Mouse (Mus musculus) heart, postnatal 14 days (tissue): ENCODE data around the gene Prpsap2. TPM values are rescaled to one million over a fixed set of nuclear protein-coding genes. Genes with fewer than 3 reads are reported as not detected.
"Not testable (repeated sequence)": the region's sequence is repeated elsewhere in the genome, so short reads cannot be mapped to it uniquely, and the experiment has no call there.

Experiments used
- DNase-seq, 2 experiments: peaks; one replicate each; pipeline ENCODE4 v3.0.0; 2021 to 2022
- intact Hi-C: fragments of 180-260 bp; cut with DNase I; formaldehyde crosslinking; loops from one replicate; pipeline ENCODE4 v1.15.1; 2025
- long read RNA-seq, 2 experiments: library from polyadenylated mRNA; stranded (forward); transcript quantifications; one replicate each; pipeline ENCODE4 v2.0.0; 2021
- total RNA-seq, 2 experiments: library from RNA; stranded (reverse); gene quantifications; 2 replicates each; pipeline ENCODE4 v1.2.3; 2021

The Prpsap2 gene
- total RNA-seq, result 1 to 10 TPM; 6.4 to 7.0 TPM
- long read RNA-seq, experiment 1, partial matches to known transcripts, result 0 of 5 reads
- long read RNA-seq, experiment 1, other reads (novel, unspliced or antisense), result 1 of 5 reads
- long read RNA-seq, experiment 2, result 0 reads

GRCm38 (mm10) chr11:61761584-61762407 lies at the start of gene Prpsap2:
TSS of gene Prpsap2 (minus strand) at chr11:61762088.
- intact Hi-C loops, result no loop called here
- DNase-seq, result peak; percentile 97 to 100

- DNase-seq, result no peak
- intact Hi-C loops, result no loop called here
These were observed 47.9 kb upstream of the Prpsap2 start for GRCm38 (mm10) chr11:61809793-61810192.

- intact Hi-C loops, result no loop called here
- no peak for DNase-seq
These were observed 46.7 kb upstream of the Prpsap2 start for GRCm38 (mm10) chr11:61808551-61809117.

- DNase-seq, result no peak
These were observed 31.6 kb upstream of the Prpsap2 start for GRCm38 (mm10) chr11:61793441-61793840.

GRCm38 (mm10) chr11:61788550-61788949 lies 26.7 kb upstream of the Prpsap2 start:
- intact Hi-C loops, result no loop called here
- DNase-seq, result no peak

More at GRCm38 (mm10) chr11:61793441-61793840, 31.6 kb upstream of the Prpsap2 start:
- intact Hi-C loops, result no loop called here

GRCm38 (mm10) chr11:61782526-61782925 lies 20.6 kb upstream of the Prpsap2 start:
- DNase-seq, intact Hi-C loops: not testable (repeated sequence)

GRCm38 (mm10) chr11:61774551-61775149 lies 12.8 kb upstream of the Prpsap2 start:
- intact Hi-C loops, result no loop called here
- no peak for DNase-seq

- no peak for DNase-seq
- intact Hi-C loops, result no loop called here
These were observed 1.4 kb downstream of the Prpsap2 start for GRCm38 (mm10) chr11:61760518-61760917.

- intact Hi-C loops, result no loop called here
- no peak for DNase-seq
These were observed 4.7 kb downstream of the Prpsap2 start for GRCm38 (mm10) chr11:61757151-61757550.

- no peak for DNase-seq
- intact Hi-C loops, result no loop called here
These were observed 10.3 kb downstream of the Prpsap2 start for GRCm38 (mm10) chr11:61751612-61752011.

GRCm38 (mm10) chr11:61747161-61747560 lies 14.7 kb downstream of the Prpsap2 start:
- intact Hi-C loops, result no loop called here
- no peak for DNase-seq

- DNase-seq, result no peak
- intact Hi-C loops, result no loop called here
These were observed 16.1 kb downstream of the Prpsap2 start for GRCm38 (mm10) chr11:61745781-61746180.

GRCm38 (mm10) chr11:61744460-61744859 lies 17.4 kb downstream of the Prpsap2 start:
- DNase-seq, result no peak
- intact Hi-C loops, result no loop called here

- no peak for DNase-seq
- intact Hi-C loops, result no loop called here
These were observed 18.1 kb downstream of the Prpsap2 start for GRCm38 (mm10) chr11:61743768-61744167.

- intact Hi-C loops, result no loop called here
- DNase-seq, result no peak
These were observed 21.4 kb downstream of the Prpsap2 start for GRCm38 (mm10) chr11:61740500-61740899.

- DNase-seq, result no peak
- intact Hi-C loops, result no loop called here
These were observed 24.6 kb downstream of the Prpsap2 start for GRCm38 (mm10) chr11:61737290-61737689.

GRCm38 (mm10) chr11:61732672-61733071 lies 29.2 kb downstream of the Prpsap2 start:
- DNase-seq, result no peak
- intact Hi-C loops, result no loop called here

- intact Hi-C loops, result no loop called here
- DNase-seq, result no peak
These were observed 33.9 kb downstream of the Prpsap2 start for GRCm38 (mm10) chr11:61728037-61728436.

GRCm38 (mm10) chr11:61722077-61722476 lies 39.8 kb downstream of the Prpsap2 start:
- DNase-seq, result no peak
- intact Hi-C loops, result no loop called here

GRCm38 (mm10) chr11:61720636-61721035 lies 41.3 kb downstream of the Prpsap2 start, which contains the start of gene Slc5a10:
TSS of gene Slc5a10 (minus strand) at chr11:61720826.
- intact Hi-C loops, result no loop called here
- no peak for DNase-seq

- DNase-seq, result no peak
- intact Hi-C loops, result no loop called here
These were observed 42.1 kb downstream of the Prpsap2 start for GRCm38 (mm10) chr11:61719826-61720225.
